Mouse (Mus musculus) kidney, postnatal 0 days (tissue): ENCODE data around the gene Pitpnm1. TPM values are rescaled to one million over a fixed set of nuclear protein-coding genes. Genes with fewer than 3 reads are reported as not detected.

ENCODE experiments used
- ATAC-seq: fragments of 200-750 bp; cut with Nextera tagmentation; replicated peaks from 2 replicates; pipeline ENCODE4 v1.8.0; 2017; ENCODE audit warnings: low read depth, moderate number of reproducible peaks, moderate TSS enrichment, moderate library complexity; ENCODE audit not compliant: low FRiP score
- DNase-seq: peaks from one replicate; pipeline ENCODE4 v3.0.0-alpha.2; 2016; ENCODE audit warnings: low spot score
- H3K27ac ChIP-seq: fragments of 300-500 bp; sonication (generic); 2 replicates; pipeline ENCODE4 v1.5.1; 2014; ENCODE audit warnings: mild to moderate bottlenecking
- H3K27me3 ChIP-seq: fragments of 300-500 bp; sonication (generic); 2 replicates; pipeline ENCODE4 v1.6.1; 2014; ENCODE audit warnings: low read length, mixed read lengths; ENCODE audit not compliant: insufficient read depth
- H3K36me3 ChIP-seq: fragments of 300-500 bp; sonication (generic); 2 replicates; pipeline ENCODE4 v1.6.1; 2014; ENCODE audit warnings: low read length, mixed read lengths; ENCODE audit not compliant: insufficient read depth
- H3K4me1 ChIP-seq: fragments of 300-500 bp; sonication (generic); replicated peaks from 2 replicates; pipeline ENCODE4 v1.6.1; 2014; ENCODE audit warnings: antibody characterized with exemption, low read length, mixed read lengths; ENCODE audit not compliant: insufficient read depth
- H3K4me2 ChIP-seq: fragments of 300-500 bp; sonication (generic); 2 replicates; pipeline ENCODE4 v1.6.1; 2014; ENCODE audit warnings: mild to moderate bottlenecking, low read length, moderate library complexity, mixed read lengths
- H3K4me3 ChIP-seq: fragments of 300-500 bp; sonication (generic); replicated peaks from 2 replicates; pipeline ENCODE4 v1.5.1; 2014; ENCODE audit warnings: low read depth, low read length
- H3K9ac ChIP-seq: fragments of 300-500 bp; sonication (generic); 2 replicates; pipeline ENCODE4 v1.6.1; 2014; ENCODE audit warnings: low read depth, low read length
- H3K9me3 ChIP-seq: fragments of 300-500 bp; sonication (generic); replicated peaks from 2 replicates; pipeline ENCODE4 v1.6.1; 2016; ENCODE audit warnings: low read length, inconsistent platforms, mixed read lengths
- CTCF ChIP-seq: IDR thresholded peaks from 2 replicates; pipeline ENCODE4 v1.5.1; 2016; ENCODE audit warnings: antibody characterized with exemption, low read depth, mild to moderate bottlenecking, moderate library complexity
- WGBS: fragments of 180-500 bp; shearing (Covaris S2); extraction: QIAGEN DNeasy Blood & Tissue Kit; methylation state at CpG from one replicate; pipeline ENCODE4 v1.1.7; 2014; 5-methylcytosine and 5-hydroxymethylcytosine counted together
- polyA plus RNA-seq: library from polyadenylated mRNA; unstranded; fragments of >200 nt; fragmentation: Nextera tagmentation; extraction: Ambion mirVana; gene quantifications from 2 replicates; pipeline ENCODE4 v1.2.1, GENCODE M21; 2015

Gene Pitpnm1
- polyA plus RNA-seq, 1 experiment from 2014 or later, result 12.2 TPM

DNA sequence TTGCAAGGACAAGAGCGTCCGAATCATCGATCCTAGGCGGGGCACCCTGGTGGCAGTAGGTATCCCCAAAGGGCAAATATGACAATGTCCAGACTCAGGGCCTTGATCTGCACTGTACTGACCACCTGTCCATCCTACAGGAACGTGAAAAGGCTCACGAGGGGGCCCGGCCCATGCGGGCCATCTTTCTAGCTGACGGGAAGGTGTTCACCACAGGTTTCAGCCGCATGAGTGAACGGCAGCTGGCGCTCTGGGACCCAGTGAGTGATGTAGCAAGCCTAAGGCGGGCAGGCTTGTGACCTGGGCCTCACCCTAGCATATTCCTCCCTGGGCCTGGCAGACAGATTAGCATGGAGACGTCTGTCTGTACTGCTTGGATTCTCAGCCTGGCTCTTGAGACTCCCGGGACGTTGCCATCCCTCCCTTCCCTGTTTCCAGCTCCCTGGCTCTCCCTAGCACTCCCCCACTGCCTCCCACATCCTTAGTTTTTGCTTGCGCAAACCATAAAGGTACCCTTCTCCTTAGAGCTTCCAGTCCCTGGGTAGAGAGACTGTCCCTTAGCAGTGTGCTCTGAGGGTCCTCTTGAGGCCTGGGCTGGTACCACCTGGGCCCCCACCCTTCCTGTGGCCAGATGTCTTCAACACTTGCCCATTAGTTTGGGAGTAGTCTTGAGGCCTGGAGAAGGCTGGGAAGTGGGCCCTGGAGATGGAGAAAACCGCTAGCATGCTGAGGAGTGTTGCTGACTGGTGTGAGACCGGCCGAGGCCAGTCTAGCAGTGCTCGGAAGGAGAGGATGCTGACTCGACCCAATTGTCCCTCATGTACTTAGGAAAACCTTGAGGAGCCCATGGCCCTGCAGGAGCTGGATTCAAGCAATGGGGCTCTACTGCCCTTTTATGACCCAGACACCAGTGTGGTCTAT is 51.0 kb downstream of the Pitpnm1 start:
- DNase-seq (no peak), ATAC-seq (no peak)
- Histone ChIP-seq H3K9ac (no peak overlapping the region), H3K9me3 (no peaks in the 10 kb centered on the region), H3K27me3 (no peaks in the 10 kb centered on the region), H3K4me3 (no peak overlapping the region), H3K4me2 (no peak overlapping the region), H3K36me3 (peaks cover 22% of the 10 kb centered on the region), H3K4me1 (peaks cover 11% of the 10 kb centered on the region; the same call in 1 of the 2 replicates), H3K27ac (no peak overlapping the region)
- no peak for TF ChIP-seq CTCF
- 77% methylated on average over 22 of the region's 22 CpGs for WGBS

- no peaks in the 10 kb centered on the region for H3K9me3 ChIP-seq
- no peaks in the 10 kb centered on the region for H3K27me3 ChIP-seq
- WGBS, result 89% methylated on average over 4 of the region's 5 CpGs
- ATAC-seq, result no peak
- H3K36me3 ChIP-seq, result peaks cover 22% of the 10 kb centered on the region
- no peak overlapping the region for H3K4me3 ChIP-seq
- H3K4me2 ChIP-seq, result no peak overlapping the region
- no peak overlapping the region for H3K27ac ChIP-seq
- no peak for DNase-seq
- no peak for TF ChIP-seq CTCF
- no peak overlapping the region for H3K9ac ChIP-seq
- peaks cover 11% of the 10 kb centered on the region; the same call in 1 of the 2 replicates for H3K4me1 ChIP-seq
Measured at GRCm38 (mm10) chr19:4151488-4151860, 51.7 kb downstream of the Pitpnm1 start.

DNA sequence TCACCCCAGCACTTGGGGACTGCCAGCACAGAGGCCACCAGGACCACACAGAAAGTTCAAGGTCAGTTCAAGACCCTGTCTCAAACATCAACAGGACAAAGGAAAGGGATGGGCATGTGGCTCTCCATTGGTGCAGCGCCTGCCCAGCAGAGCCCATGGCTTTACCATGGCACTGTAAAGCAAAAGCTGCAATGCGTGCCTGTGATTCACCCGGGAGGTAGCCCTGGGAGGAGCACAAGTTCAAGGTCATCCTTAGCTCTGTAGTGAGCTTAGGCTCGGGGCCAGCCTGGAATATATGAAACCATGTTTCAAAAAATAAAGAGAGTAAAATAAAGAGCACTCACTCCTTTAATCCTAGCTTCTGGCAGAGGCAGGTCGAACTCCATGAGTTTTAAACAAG is 52.1 kb downstream of the Pitpnm1 start:
- Histone ChIP-seq H3K4me2 (no peak overlapping the region), H3K36me3 (peaks cover 22% of the 10 kb centered on the region), H3K9ac (no peak overlapping the region), H3K4me1 (peaks cover 11% of the 10 kb centered on the region; the same call in 1 of the 2 replicates), H3K27ac (no peak overlapping the region), H3K27me3 (no peaks in the 10 kb centered on the region), H3K4me3 (no peak overlapping the region), H3K9me3 (no peaks in the 10 kb centered on the region)
- TF ChIP-seq CTCF, result no peak
- 88% methylated on average over 5 of the region's 5 CpGs for WGBS
- ATAC-seq, result no peak
- no peak for DNase-seq

GRCm38 (mm10) chr19:4152445-4153231 is 52.8 kb downstream of the Pitpnm1 start:
- no peak overlapping the region for H3K9ac ChIP-seq
- 84% methylated on average over 8 of the region's 8 CpGs for whole genome bisulfite sequencing
- no peaks in the 10 kb centered on the region for H3K9me3 ChIP-seq
- DNase-seq (no peak), ATAC-seq (no peak)
- no peak overlapping the region for H3K4me2 ChIP-seq
- H3K27me3 ChIP-seq, result no peaks in the 10 kb centered on the region
- H3K4me3 ChIP-seq, result no peak overlapping the region
- peaks cover 27% of the 10 kb centered on the region for H3K36me3 ChIP-seq
- TF ChIP-seq CTCF, result no peak
- H3K4me1 ChIP-seq, result peaks cover 11% of the 10 kb centered on the region; the same call in 1 of the 2 replicates
- no peak overlapping the region for H3K27ac ChIP-seq

DNA sequence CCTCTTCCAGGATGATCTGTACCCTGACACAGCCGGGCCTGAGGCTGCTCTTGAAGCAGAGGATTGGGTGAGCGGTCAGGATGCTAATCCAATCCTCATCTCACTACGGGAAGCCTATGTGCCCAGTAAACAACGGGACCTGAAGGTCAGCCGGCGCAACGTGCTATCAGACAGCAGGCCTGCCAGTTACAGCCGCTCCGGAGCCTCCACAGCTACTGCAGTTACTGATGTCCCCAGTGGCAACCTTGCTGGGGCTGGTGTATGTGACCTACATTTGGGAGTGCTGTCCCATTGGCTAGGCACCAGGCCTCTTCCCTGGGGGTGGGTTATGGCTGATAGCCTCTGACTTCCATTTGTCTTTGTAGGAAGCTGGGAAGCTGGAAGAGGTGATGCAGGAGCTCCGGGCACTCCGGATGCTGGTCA is 53.4 kb downstream of the Pitpnm1 start, which contains the start of gene Ptprcap:
Gene Ptprcap (plus strand): TSS at position 373 of the 423 bp plus-strand sequence.
- H3K36me3 ChIP-seq, result peaks cover 31% of the 10 kb centered on the region
- 76% methylated on average over 11 of the region's 11 CpGs for WGBS
- no peak within 1 kb of the TSS for H3K27ac ChIP-seq
- H3K9ac ChIP-seq, result no peak within 1 kb of the TSS
- no peak for DNase-seq
- H3K9me3 ChIP-seq, result no peaks in the 10 kb centered on the region
- H3K4me3 ChIP-seq, result no peak within 1 kb of the TSS
- no peaks in the 10 kb centered on the region for H3K27me3 ChIP-seq
- H3K4me1 ChIP-seq, result peaks cover 7% of the 10 kb centered on the region; the same call in 1 of the 2 replicates
- no peak for TF ChIP-seq CTCF
- no peak for ATAC-seq
- H3K4me2 ChIP-seq, result no peak within 1 kb of the TSS

DNA sequence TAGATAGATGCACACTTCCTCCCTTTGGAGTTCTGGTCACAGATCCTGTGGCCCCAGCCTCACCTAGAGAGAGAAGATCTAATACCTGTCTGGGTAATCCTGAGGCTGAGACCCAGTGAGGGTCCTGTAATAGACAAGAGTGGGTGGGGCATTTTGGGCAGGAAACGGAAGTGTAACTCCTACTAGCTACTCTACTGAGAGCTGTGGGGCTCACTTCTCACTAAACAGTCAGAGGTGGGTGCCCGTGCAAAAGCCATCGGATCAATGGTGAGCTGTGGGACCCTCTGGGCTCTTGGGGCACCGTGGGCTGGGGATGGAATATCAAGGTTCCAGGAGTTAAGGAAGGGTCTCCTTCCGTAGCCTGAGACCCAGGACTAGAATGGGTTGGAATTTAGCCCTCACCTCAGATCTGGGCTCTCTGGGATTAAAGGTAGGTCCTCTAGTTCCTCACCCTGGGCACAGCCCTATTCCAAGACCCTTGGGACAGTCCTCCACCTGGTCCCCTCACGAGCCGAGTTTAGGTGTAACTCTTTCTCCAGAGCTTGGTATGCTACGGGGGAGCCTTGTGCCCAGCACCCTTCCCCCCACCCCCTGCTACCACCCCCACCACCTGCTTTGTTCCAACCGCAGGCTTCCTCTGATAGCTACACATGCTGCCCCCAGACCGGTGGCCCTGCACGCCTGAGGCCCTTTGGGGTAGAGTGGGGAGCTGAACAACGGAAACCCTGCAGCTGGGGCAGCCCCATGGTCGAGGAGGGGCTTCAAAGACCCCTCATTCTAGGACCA is 54.8 kb downstream of the Pitpnm1 start:
- ATAC-seq (no peak), DNase-seq (no peak)
- Histone ChIP-seq H3K9ac (0 out of 2 replicates have a peak overlapping the region, but pooled peaks have one; percentile 5), H3K27ac (no peak overlapping the region), H3K4me1 (no peaks in the 10 kb centered on the region; the same call in 1 of the 2 replicates), H3K4me2 (no peak overlapping the region), H3K36me3 (peaks cover 45% of the 10 kb centered on the region), H3K9me3 (no peaks in the 10 kb centered on the region), H3K4me3 (no peak overlapping the region), H3K27me3 (no peaks in the 10 kb centered on the region)
- no peak for TF ChIP-seq CTCF
- 76% methylated on average over 13 of the region's 13 CpGs for WGBS
